Mouse (Mus musculus) stomach, postnatal 0 days (tissue): Measurements from ENCODE around the gene Tenm4. TPM values are rescaled to one million over a fixed set of nuclear protein-coding genes. Genes with fewer than 3 reads are reported as not detected.

Experiments used
- ATAC-seq: fragments of 200-750 bp; cut with Nextera tagmentation; 2 replicates; pipeline ENCODE4 v1.8.0; 2017; ENCODE audit not compliant: low FRiP score, low TSS enrichment
- DNase-seq: peaks from one replicate; pipeline ENCODE4 v3.0.0-alpha.2; 2016; ENCODE audit warnings: low spot score
- H3K27ac ChIP-seq: fragments of 300-500 bp; sonication (generic); replicated peaks from 2 replicates; pipeline ENCODE4 v1.5.1; 2014; ENCODE audit warnings: mild to moderate bottlenecking, control low read depth
- H3K27me3 ChIP-seq: fragments of 300-500 bp; sonication (generic); 2 replicates; pipeline ENCODE4 v1.6.1; 2014; ENCODE audit warnings: low read length; ENCODE audit not compliant: control insufficient read depth, insufficient read depth
- H3K36me3 ChIP-seq: fragments of 300-500 bp; sonication (generic); 2 replicates; pipeline ENCODE4 v1.6.1; 2014; ENCODE audit warnings: low read length, mixed read lengths; ENCODE audit not compliant: control insufficient read depth, insufficient read depth
- H3K4me1 ChIP-seq: fragments of 300-500 bp; sonication (generic); replicated peaks from 2 replicates; pipeline ENCODE4 v1.6.1; 2014; ENCODE audit warnings: antibody characterized with exemption; ENCODE audit not compliant: control insufficient read depth, insufficient read depth
- H3K4me2 ChIP-seq: fragments of 300-500 bp; sonication (generic); replicated peaks from 2 replicates; pipeline ENCODE4 v1.6.1; 2014; ENCODE audit warnings: low read depth, mild to moderate bottlenecking, control low read depth, moderate library complexity
- H3K4me3 ChIP-seq: fragments of 300-500 bp; sonication (generic); 2 replicates; pipeline ENCODE4 v1.5.1; 2014; ENCODE audit warnings: low read depth, low read length, control low read depth
- H3K9ac ChIP-seq: fragments of 300-500 bp; sonication (generic); 2 replicates; pipeline ENCODE4 v1.6.1; 2014; ENCODE audit warnings: mild to moderate bottlenecking, low read length, control low read depth, mixed read lengths
- H3K9me3 ChIP-seq: fragments of 300-500 bp; sonication (generic); 2 replicates; pipeline ENCODE4 v1.6.1; 2016; ENCODE audit warnings: low read length; ENCODE audit not compliant: control insufficient read depth
- CTCF ChIP-seq: IDR thresholded peaks from 2 replicates; pipeline ENCODE4 v1.5.1; 2016; ENCODE audit warnings: antibody characterized with exemption, low read depth, mild to moderate bottlenecking, moderate library complexity
- EP300 ChIP-seq: optimal IDR thresholded peaks from 2 replicates; pipeline ENCODE3; 2016; ENCODE audit warnings: antibody characterized with exemption
- WGBS: fragments of 180-500 bp; shearing (Covaris S2); extraction: QIAGEN DNeasy Blood & Tissue Kit; methylation state at CpG from one replicate; pipeline ENCODE4 v1.1.7; 2014; 5-methylcytosine and 5-hydroxymethylcytosine counted together
- polyA plus RNA-seq: library from polyadenylated mRNA; unstranded; fragments of >200 nt; fragmentation: Nextera tagmentation; extraction: Ambion mirVana; gene quantifications from 2 replicates; pipeline ENCODE4 v1.2.1, GENCODE M21; 2015

The Tenm4 gene
- polyA plus RNA-seq, 1 experiment from 2014 or later = 7.2 TPM

GRCm38 (mm10) chr7:96808059-96808646 lies 637.1 kb downstream of the Tenm4 start:
- ATAC-seq = no peak
- Histone ChIP-seq H3K27ac (no peak overlapping the region), H3K4me3 (no peak overlapping the region), H3K4me2 (no peak overlapping the region), H3K27me3 (no peaks in the 10 kb centered on the region), H3K9me3 (no peaks in the 10 kb centered on the region), H3K4me1 (no peaks in the 10 kb centered on the region), H3K9ac (no peak overlapping the region), H3K36me3 (no peaks in the 10 kb centered on the region)
- no peak for TF ChIP-seq CTCF
- DNase-seq = no peak
- 89% methylated on average over 7 of the region's 7 CpGs for WGBS

- ATAC-seq (no peak), DNase-seq (no peak)
- no peaks in the 10 kb centered on the region for H3K36me3 ChIP-seq
- no peak overlapping the region for H3K9ac ChIP-seq
- H3K27me3 ChIP-seq = no peaks in the 10 kb centered on the region
- WGBS = 94% methylated on average over 11 of the region's 11 CpGs
- H3K4me3 ChIP-seq = no peak overlapping the region
- no peaks in the 10 kb centered on the region for H3K4me1 ChIP-seq
- H3K4me2 ChIP-seq = no peak overlapping the region
- H3K27ac ChIP-seq = no peak overlapping the region
- TF ChIP-seq EP300 = no peak
- TF ChIP-seq CTCF = no peak
- H3K9me3 ChIP-seq = no peaks in the 10 kb centered on the region
Measured at GRCm38 (mm10) chr7:96811691-96812090, 640.6 kb downstream of the Tenm4 start.

- DNase-seq = no peak
Measured at GRCm38 (mm10) chr7:96813036-96813435, 642.0 kb downstream of the Tenm4 start.

GRCm38 (mm10) chr7:96813497-96814400 lies 642.7 kb downstream of the Tenm4 start:
- Histone ChIP-seq H3K4me2 (no peak overlapping the region), H3K36me3 (no peaks in the 10 kb centered on the region), H3K4me1 (0 out of 2 replicates have a peak, but pooled peaks cover 2% of the 10 kb centered on the region), H3K27me3 (no peaks in the 10 kb centered on the region), H3K9me3 (no peaks in the 10 kb centered on the region), H3K27ac (peak overlapping the region; percentile 67), H3K4me3 (no peak overlapping the region), H3K9ac (no peak overlapping the region)
- TF ChIP-seq EP300 (no peak), CTCF (no peak)
- DNase-seq = no peak
- peak; percentile 68 for ATAC-seq
- 43% methylated on average over 9 of the region's 9 CpGs for WGBS

More at GRCm38 (mm10) chr7:96813036-96813435, 642.0 kb downstream of the Tenm4 start:
- TF ChIP-seq CTCF (no peak), EP300 (no peak)
- H3K27me3 ChIP-seq = no peaks in the 10 kb centered on the region
- 0 out of 2 replicates have a peak, but pooled peaks cover 2% of the 10 kb centered on the region for H3K4me1 ChIP-seq
- peak overlapping the region; percentile 67; the same call in 1 of the 2 replicates for H3K27ac ChIP-seq
- no peaks in the 10 kb centered on the region for H3K36me3 ChIP-seq
- H3K9ac ChIP-seq = no peak overlapping the region
- 68% methylated on average over 5 of the region's 5 CpGs for WGBS
- H3K4me3 ChIP-seq = no peak overlapping the region
- ATAC-seq = no peak
- H3K9me3 ChIP-seq = no peaks in the 10 kb centered on the region
- no peak overlapping the region for H3K4me2 ChIP-seq

- TF ChIP-seq CTCF (no peak), EP300 (no peak)
- H3K9ac ChIP-seq = no peak overlapping the region
- no peaks in the 10 kb centered on the region for H3K27me3 ChIP-seq
- no peaks in the 10 kb centered on the region for H3K36me3 ChIP-seq
- H3K9me3 ChIP-seq = no peaks in the 10 kb centered on the region
- DNase-seq (no peak), ATAC-seq (no peak)
- no peak overlapping the region for H3K4me2 ChIP-seq
- H3K4me1 ChIP-seq = 0 out of 2 replicates have a peak, but pooled peaks cover 2% of the 10 kb centered on the region
- H3K4me3 ChIP-seq = no peak overlapping the region
- peak overlapping the region; percentile 63 for H3K27ac ChIP-seq
Measured at GRCm38 (mm10) chr7:96814581-96814980, 643.5 kb downstream of the Tenm4 start.
